Mouse (Mus musculus) bone marrow, adult 2 months (tissue): ENCODE measurements around the gene Psenen. TPM values are rescaled to one million over a fixed set of nuclear protein-coding genes. Genes with fewer than 3 reads are reported as not detected.

Source experiments
- H3K27ac ChIP-seq: fragments of 200-500 bp; 2 replicates; pipeline ENCODE4 v1.5.1; 2012; ENCODE audit warnings: low read depth, mild to moderate bottlenecking, control low read depth, inconsistent platforms, low read length; ENCODE audit not compliant: control insufficient read depth, poor library complexity, insufficient read depth
- H3K4me1 ChIP-seq: fragments of 200-500 bp; 2 replicates; pipeline ENCODE4 v1.6.1; 2011; ENCODE audit warnings: low read length; ENCODE audit not compliant: control insufficient read depth, insufficient read depth
- H3K4me3 ChIP-seq: fragments of 200-500 bp; replicated peaks from 2 replicates; pipeline ENCODE3; 2011; ENCODE audit warnings: mild to moderate bottlenecking, low read depth, low read length, control low read depth; ENCODE audit not compliant: control insufficient read depth
- CTCF ChIP-seq: fragments of 200-500 bp; IDR thresholded peaks from 2 replicates; pipeline ENCODE4 v1.5.1; 2011; ENCODE audit warnings: low read length, control low read depth; ENCODE audit not compliant: control insufficient read depth, insufficient read depth
- POLR2A ChIP-seq: fragments of 200-500 bp; IDR thresholded peaks from 2 replicates; pipeline ENCODE4 v1.6.1; 2011; ENCODE audit warnings: low read depth, mild to moderate bottlenecking, control low read depth, low read length, borderline replicate concordance; ENCODE audit not compliant: control insufficient read depth
- WGBS: fragments of 180-500 bp; shearing (Covaris S2); methylation state at CpG from one replicate; pipeline ENCODE4 v1.1.7; 2018; 5-methylcytosine and 5-hydroxymethylcytosine counted together
- polyA plus RNA-seq: library from polyadenylated mRNA; stranded (reverse); fragments of >200 nt; gene quantifications from 2 replicates; pipeline ENCODE4 v1.2.4, GENCODE M21; 2011; ENCODE audit warnings: low replicate concordance; ENCODE audit not compliant: missing spikeins, insufficient read depth, insufficient read length

The Psenen gene
- polyA plus RNA-seq, 1 experiment: 98.9 TPM

- Histone ChIP-seq H3K4me1 (peaks cover 3% of the 10 kb centered on the region; the same call in 1 of the 2 replicates), H3K4me3 (no peak overlapping the region), H3K27ac (no peak overlapping the region)
- TF ChIP-seq POLR2A: no peak
- no peak for TF ChIP-seq CTCF
- 81% methylated on average over 2 of the region's 2 CpGs for WGBS
These were observed 3.1 kb downstream of the Psenen start for GRCm38 (mm10) chr7:30560296-30560695.

GRCm38 (mm10) chr7:30559443-30559954 lies 3.9 kb downstream of the Psenen start, which contains the start of gene Lin37:
Lin37 (minus strand) TSS chr7:30559838.
- Histone ChIP-seq H3K4me1 (peaks cover 3% of the 10 kb centered on the region; the same call in 1 of the 2 replicates), H3K27ac (peak within 1 kb of the TSS; percentile 66), H3K4me3 (peak within 1 kb of the TSS; percentile 81)
- under 1% methylated on average over 20 of the region's 20 CpGs for WGBS
- no peak for TF ChIP-seq CTCF
- TF ChIP-seq POLR2A: peak; percentile 62; the same call in 1 of the 2 replicates

GRCm38 (mm10) chr7:30558656-30559442 lies 4.6 kb downstream of the Psenen start:
- H3K27ac ChIP-seq: peak overlapping the region; percentile 66
- peak overlapping the region; percentile 81 for H3K4me3 ChIP-seq
- H3K4me1 ChIP-seq: peaks cover 2% of the 10 kb centered on the region; the same call in 1 of the 2 replicates
- WGBS: 6% methylated on average over 12 of the region's 12 CpGs
- TF ChIP-seq CTCF (no peak), POLR2A (no peak)

DNA sequence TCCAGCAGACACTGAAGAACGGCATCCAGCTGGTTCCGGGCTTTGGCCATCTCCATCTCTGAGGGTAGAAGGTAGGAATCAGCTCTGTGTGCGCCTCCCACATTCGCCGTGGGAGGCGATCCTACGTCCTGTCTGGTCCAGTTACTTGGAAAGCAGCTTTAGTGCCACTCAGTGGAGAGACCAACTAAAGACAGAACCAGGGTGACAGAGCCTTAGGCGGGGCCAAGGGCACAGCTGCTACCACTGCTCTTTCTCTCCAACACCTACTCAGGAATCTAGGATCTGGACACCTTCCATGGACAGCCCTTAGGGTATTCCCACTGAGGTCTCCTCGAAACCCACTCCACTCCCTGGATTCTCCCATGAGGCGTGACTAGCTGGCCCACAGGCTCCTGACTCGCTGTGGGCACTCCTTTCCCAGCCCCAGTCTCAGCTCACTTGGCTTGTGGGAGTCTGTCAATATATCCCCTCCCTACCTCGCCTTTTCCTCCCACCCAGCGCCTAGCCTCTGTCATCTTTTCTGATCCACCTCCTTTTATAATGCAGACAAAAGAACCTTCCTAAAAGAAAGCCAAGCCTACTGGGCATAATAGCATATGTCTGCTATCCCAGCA lies 5.4 kb downstream of the Psenen start:
- WGBS: 90% methylated on average over 13 of the region's 13 CpGs
- H3K4me3 ChIP-seq: no peak overlapping the region
- TF ChIP-seq CTCF (no peak), POLR2A (no peak)
- peaks cover 1% of the 10 kb centered on the region; the same call in 1 of the 2 replicates for H3K4me1 ChIP-seq
- no peak overlapping the region for H3K27ac ChIP-seq

DNA sequence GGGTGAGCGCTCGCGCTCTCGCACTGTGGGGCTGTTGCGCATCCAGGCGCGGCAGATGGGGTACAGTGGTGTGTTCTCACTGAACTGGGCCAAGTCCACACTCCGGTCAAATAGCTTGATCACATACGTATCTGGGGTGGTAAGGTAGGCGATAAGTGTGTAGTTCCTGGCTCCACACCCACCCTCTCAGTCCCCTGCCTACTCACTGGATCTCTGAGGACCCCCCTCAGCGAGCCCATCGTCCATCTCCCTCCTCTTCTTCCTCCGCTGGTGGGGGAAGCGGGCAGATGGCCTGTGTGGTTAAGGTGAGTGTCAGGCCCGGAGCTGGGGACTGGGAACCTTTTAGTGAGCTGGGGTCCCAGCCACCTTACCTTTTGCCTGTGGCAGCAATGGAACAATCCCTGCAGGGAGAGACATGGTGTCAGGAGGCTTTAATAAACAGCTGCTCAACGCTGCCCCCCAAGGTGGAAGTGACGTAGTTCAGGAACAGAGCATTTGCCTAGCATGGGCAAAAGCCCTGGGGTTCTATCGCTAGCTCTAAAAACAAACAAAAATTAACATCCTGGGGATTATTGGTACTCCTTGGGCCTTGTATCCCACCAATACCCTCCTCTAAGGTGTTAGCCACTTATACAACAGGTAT lies 6.4 kb downstream of the Psenen start:
- Histone ChIP-seq H3K27ac (no peak overlapping the region), H3K4me3 (no peak overlapping the region), H3K4me1 (peaks cover 1% of the 10 kb centered on the region; the same call in 1 of the 2 replicates)
- TF ChIP-seq POLR2A (no peak), CTCF (0 out of 2 replicates have a peak, but pooled peaks have one; percentile 23)
- WGBS: 92% methylated on average over 18 of the region's 18 CpGs

DNA sequence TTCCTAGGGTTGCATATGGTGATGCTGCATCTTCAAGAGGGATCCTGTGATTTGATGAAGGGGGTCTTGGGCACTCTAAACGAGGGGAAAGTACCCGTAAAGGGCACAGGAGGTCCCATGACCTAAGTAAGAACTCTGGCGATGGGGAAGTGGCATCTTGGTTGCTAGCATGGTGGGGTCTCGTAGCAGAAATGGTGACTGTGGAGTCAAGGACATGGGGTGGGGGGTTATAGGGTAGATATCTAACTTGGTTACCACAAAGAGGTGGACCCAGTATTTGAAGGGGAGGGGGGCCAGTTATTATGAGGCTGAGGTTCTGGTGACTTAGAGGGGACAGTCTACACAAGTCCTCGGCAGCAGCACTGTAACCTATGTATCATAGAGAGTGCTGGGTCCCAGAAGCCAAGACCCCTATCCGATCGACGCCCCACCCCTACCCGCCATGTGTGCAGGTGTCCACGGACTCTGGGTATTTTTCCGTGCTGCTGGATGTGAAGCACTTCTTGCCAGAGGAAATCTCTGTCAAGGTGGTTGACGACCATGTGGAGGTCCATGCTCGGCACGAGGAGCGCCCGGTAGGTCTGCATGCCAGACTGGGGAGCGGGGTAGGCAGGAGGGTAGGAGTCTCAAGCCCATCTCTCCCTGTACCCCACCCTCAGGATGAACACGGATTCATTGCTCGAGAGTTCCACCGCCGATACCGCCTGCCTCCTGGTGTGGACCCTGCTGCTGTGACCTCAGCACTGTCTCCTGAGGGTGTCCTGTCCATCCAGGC lies 9.4 kb downstream of the Psenen start:
- Histone ChIP-seq H3K4me3 (peak overlapping the region; percentile 40), H3K27ac (no peak overlapping the region), H3K4me1 (peaks cover 1% of the 10 kb centered on the region; the same call in 1 of the 2 replicates)
- no peak for TF ChIP-seq POLR2A
- TF ChIP-seq CTCF: no peak
- WGBS: 78% methylated on average over 22 of the region's 22 CpGs

DNA sequence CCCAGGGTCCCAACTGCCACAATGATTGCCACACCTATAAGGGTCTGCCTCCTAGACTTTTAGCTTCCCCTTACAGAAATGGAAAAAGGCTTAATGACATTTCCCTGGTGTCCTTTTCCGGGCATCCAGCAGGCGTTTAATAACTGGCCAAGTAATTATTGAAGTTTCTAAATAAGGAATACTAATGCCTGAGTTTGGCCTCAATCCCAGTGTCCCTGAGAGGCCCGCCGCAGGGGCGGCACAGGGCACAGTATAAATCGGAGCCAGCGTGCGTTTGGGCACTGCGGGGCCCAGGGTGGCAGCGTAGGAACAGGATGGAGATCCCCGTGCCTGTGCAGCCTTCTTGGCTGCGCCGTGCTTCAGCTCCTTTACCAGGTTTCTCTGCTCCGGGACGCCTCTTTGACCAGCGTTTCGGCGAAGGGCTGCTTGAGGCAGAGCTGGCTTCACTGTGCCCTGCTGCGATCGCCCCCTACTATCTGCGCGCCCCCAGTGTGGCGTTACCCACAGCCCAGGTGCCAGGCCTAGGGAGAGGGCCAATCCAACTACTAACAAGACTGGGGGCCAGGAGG lies 10.3 kb downstream of the Psenen start:
- H3K27ac ChIP-seq: peak overlapping the region; percentile 80
- WGBS: 3% methylated on average over 23 of the region's 23 CpGs
- H3K4me1 ChIP-seq: no peaks in the 10 kb centered on the region; the same call in 1 of the 2 replicates
- no peak for TF ChIP-seq CTCF
- TF ChIP-seq POLR2A: no peak
- H3K4me3 ChIP-seq: peak overlapping the region; percentile 69
